Mouse (Mus musculus): Measurements from ENCODE around the gene Slc6a18.

- no peak for TF ChIP-seq CTCF (IDR thresholded peaks at IDR 0.05; ENCODE audit: low read depth, low read length)
- no peak for TF ChIP-seq GATA2 (IDR thresholded peaks at IDR 0.05; ENCODE audit: borderline replicate concordance, low read depth, low read length)
- no peak for TF ChIP-seq TAL1 (conservative IDR thresholded peaks at IDR 0.05; ENCODE audit: low read depth, low read length)
- no peak for TF ChIP-seq GATA1 (IDR thresholded peaks at IDR 0.05; ENCODE audit: borderline replicate concordance, low read length)
Observed at GRCm38 (mm10) chr13:73699714-73700113, 21.9 kb upstream of the Slc6a18 start.

Measured in G1E (cell line).